Mouse (Mus musculus) hindbrain, embryonic 13.5 days (tissue): Measurements from ENCODE around the gene Gpkow. TPM values are rescaled to one million over a fixed set of nuclear protein-coding genes. Genes with fewer than 3 reads are reported as not detected.
A peak's percentile ranks its signal among the peaks of the same experiment; 100 is the strongest.
"Not testable (repeated sequence)": the region's sequence is repeated elsewhere in the genome, so short reads cannot be mapped to it uniquely, and the experiment has no call there.

Source experiments
- ATAC-seq: fragments of 200-750 bp; cut with Nextera tagmentation; 2 replicates; pipeline ENCODE4 v1.8.0; 2017; ENCODE audit warnings: moderate TSS enrichment; ENCODE audit not compliant: low FRiP score
- H3K27ac ChIP-seq: fragments of 300-500 bp; sonication (generic); 2 replicates; pipeline ENCODE4 v1.5.1; 2015; ENCODE audit warnings: inconsistent platforms, mild to moderate bottlenecking, moderate library complexity
- H3K27me3 ChIP-seq: fragments of 300-500 bp; sonication (generic); 2 replicates; pipeline ENCODE4 v1.6.1; 2015; ENCODE audit warnings: mild to moderate bottlenecking, inconsistent platforms
- H3K36me3 ChIP-seq: fragments of 300-500 bp; sonication (generic); 2 replicates; pipeline ENCODE4 v1.6.1; 2015; ENCODE audit warnings: mild to moderate bottlenecking, inconsistent platforms
- H3K4me1 ChIP-seq: fragments of 300-500 bp; sonication (generic); replicated peaks from 2 replicates; pipeline ENCODE4 v1.6.1; 2015; ENCODE audit warnings: inconsistent platforms
- H3K4me2 ChIP-seq: fragments of 300-500 bp; sonication (generic); 2 replicates; pipeline ENCODE4 v1.6.1; 2015; ENCODE audit warnings: inconsistent platforms, mild to moderate bottlenecking, moderate library complexity
- H3K4me3 ChIP-seq: fragments of 300-500 bp; sonication (generic); 2 replicates; pipeline ENCODE4 v1.5.1; 2015; ENCODE audit warnings: mild to moderate bottlenecking, inconsistent platforms
- H3K9ac ChIP-seq: fragments of 300-500 bp; sonication (generic); 2 replicates; pipeline ENCODE4 v1.6.1; 2015; ENCODE audit warnings: mild to moderate bottlenecking, inconsistent platforms
- H3K9me3 ChIP-seq: fragments of 300-500 bp; sonication (generic); 2 replicates; pipeline ENCODE4 v1.6.1; 2016; ENCODE audit warnings: inconsistent platforms
- WGBS: fragments of 180-500 bp; shearing (Covaris S2); methylation state at CpG from one replicate; pipeline ENCODE4 v1.1.7; 2015; 5-methylcytosine and 5-hydroxymethylcytosine counted together
- polyA plus RNA-seq: library from polyadenylated mRNA; unstranded; fragments of >200 nt; fragmentation: Nextera tagmentation; extraction: Ambion mirVana; gene quantifications from 2 replicates; pipeline ENCODE4 v1.2.1, GENCODE M21; 2015

Gpkow gene
- polyA plus RNA-seq, 1 experiment from 2014 or later: 46.3 TPM

GRCm38 (mm10) chrX:7713764-7714134 lies 16.8 kb downstream of the Gpkow start:
- not testable (repeated sequence) for H3K4me1 ChIP-seq, H3K9me3 ChIP-seq, H3K27me3 ChIP-seq, H3K36me3 ChIP-seq
- 20% methylated on average over 6 of the region's 12 CpGs for WGBS
- Histone ChIP-seq H3K27ac (peak overlapping the region; percentile 55), H3K9ac (peak overlapping the region; percentile 51), H3K4me2 (peak overlapping the region; percentile 52), H3K4me3 (peak overlapping the region; percentile 35)
- peak; percentile 2; the same call in 1 of the 2 replicates for ATAC-seq

GRCm38 (mm10) chrX:7714135-7714899 lies 17.4 kb downstream of the Gpkow start, which contains the start of gene Wdr45:
TSS of gene Wdr45 (plus strand) at chrX:7714333.
- Histone ChIP-seq H3K4me2 (peak within 1 kb of the TSS; percentile 52), H3K27ac (peak within 1 kb of the TSS; percentile 55), H3K4me3 (peak within 1 kb of the TSS; percentile 35), H3K9ac (peak within 1 kb of the TSS; percentile 51)
- H3K27me3 ChIP-seq, H3K9me3 ChIP-seq, H3K4me1 ChIP-seq, H3K36me3 ChIP-seq: not testable (repeated sequence)
- peak; percentile 97 for ATAC-seq
- 13% methylated on average over 30 of the region's 60 CpGs for WGBS

DNA sequence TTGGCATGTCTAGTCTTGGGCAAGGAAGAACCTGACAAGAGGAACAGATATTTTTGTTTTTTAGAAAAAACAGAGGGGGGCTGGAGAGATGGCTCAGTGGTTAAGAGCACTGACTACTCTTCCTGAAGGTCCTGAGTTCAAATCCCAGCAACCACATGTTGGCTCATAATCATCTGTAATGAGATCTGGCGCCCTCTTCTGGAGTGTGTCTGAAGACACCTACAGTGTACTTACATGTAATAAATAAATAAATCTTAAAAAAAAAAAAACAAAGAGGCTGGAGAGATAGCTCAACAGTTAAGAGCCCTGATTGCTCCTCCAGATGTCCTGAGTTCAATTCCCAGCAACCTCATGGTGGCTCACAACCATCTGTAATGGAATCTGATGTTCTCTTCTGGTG lies 19.1 kb downstream of the Gpkow start:
- H3K36me3 ChIP-seq, H3K9ac ChIP-seq, H3K9me3 ChIP-seq, H3K27ac ChIP-seq, H3K4me2 ChIP-seq, H3K4me3 ChIP-seq, H3K4me1 ChIP-seq, ATAC-seq, H3K27me3 ChIP-seq: not testable (repeated sequence)
- 47% methylated on average over 1 of the region's 1 CpGs for WGBS

DNA sequence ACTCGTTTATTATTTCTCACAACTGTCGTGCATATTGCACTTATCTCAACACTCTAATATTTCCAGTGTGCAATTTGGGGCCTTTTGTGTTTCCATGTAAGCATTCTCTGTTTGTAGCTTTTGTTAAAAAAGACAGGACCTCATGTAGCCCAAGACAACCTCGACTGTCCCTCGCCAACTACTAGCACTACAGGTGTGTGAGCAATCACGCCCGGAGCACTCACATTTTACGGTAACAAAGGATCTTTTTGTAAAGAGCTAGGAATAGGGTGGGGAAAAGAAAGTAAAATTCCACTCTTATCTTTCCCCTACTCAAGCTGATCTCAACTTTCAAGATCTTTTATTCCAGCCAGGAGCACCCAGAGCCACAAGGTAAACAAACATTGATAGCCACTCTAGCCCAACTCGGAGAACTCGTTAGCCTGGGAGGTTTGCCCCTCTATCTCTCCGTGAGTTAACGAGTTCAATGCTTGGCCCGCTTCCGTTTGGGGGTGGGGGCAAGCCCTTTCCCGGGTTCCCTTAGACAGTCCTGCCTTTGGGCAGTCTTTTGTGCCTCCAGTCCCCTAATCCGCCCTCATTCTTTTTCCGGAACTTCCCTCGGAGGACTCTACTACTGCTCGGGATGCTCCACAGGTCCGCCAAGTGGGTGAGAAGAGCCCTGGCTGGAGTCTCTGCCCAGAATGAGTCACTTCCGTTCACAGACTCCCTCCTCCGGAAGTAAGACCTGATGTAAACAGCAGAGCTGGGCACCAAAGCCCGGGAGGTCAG lies 24.8 kb downstream of the Gpkow start, which contains the start of gene Gm45208:
Gene Gm45208, plus strand, starts transcription at position 732 of the 768 bp plus-strand sequence.
- H3K9ac ChIP-seq: peak within 1 kb of the TSS; percentile 70
- no peaks in the 10 kb centered on the region for H3K9me3 ChIP-seq
- peaks cover 6% of the 10 kb centered on the region for H3K4me1 ChIP-seq
- no peaks in the 10 kb centered on the region for H3K27me3 ChIP-seq
- peak within 1 kb of the TSS; percentile 67 for H3K4me2 ChIP-seq
- H3K27ac ChIP-seq: peak within 1 kb of the TSS; percentile 92
- ATAC-seq: peak; percentile 85
- peaks cover 20% of the 10 kb centered on the region for H3K36me3 ChIP-seq
- peak within 1 kb of the TSS; percentile 54 for H3K4me3 ChIP-seq
- WGBS: 18% methylated on average over 22 of the region's 22 CpGs

DNA sequence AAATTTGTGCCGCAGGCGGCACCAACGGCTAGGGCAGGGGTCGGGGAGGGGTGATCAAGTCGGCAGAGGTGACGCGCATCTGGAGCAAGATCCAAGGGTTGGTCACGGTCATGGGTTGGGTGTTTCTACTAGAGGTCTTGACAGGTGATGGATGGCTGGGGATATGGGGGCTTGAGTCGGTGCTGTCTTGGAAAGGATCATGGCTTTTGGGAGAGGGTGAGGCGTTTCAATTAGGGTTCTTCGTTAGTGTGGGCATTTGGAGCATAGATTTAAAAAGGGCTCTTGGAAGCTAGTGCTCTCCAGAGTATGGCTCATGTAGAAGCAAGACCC lies 25.3 kb downstream of the Gpkow start:
- H3K4me1 ChIP-seq: peaks cover 6% of the 10 kb centered on the region
- WGBS: 28% methylated on average over 11 of the region's 11 CpGs
- no peaks in the 10 kb centered on the region for H3K27me3 ChIP-seq
- peak overlapping the region; percentile 92; the same call in 1 of the 2 replicates for H3K27ac ChIP-seq
- peaks cover 21% of the 10 kb centered on the region for H3K36me3 ChIP-seq
- peak; percentile 44 for ATAC-seq
- H3K9me3 ChIP-seq: no peaks in the 10 kb centered on the region
- H3K4me3 ChIP-seq: peak overlapping the region; percentile 54
- H3K9ac ChIP-seq: peak overlapping the region; percentile 70
- peak overlapping the region; percentile 67 for H3K4me2 ChIP-seq

- Histone ChIP-seq H3K27ac (no peak overlapping the region), H3K4me2 (peak overlapping the region; percentile 67), H3K9me3 (no peaks in the 10 kb centered on the region), H3K27me3 (no peaks in the 10 kb centered on the region), H3K4me3 (peak overlapping the region; percentile 54), H3K36me3 (peaks cover 21% of the 10 kb centered on the region), H3K9ac (peak overlapping the region; percentile 70), H3K4me1 (peaks cover 7% of the 10 kb centered on the region)
- no peak for ATAC-seq
- 31% methylated on average over 4 of the region's 4 CpGs for WGBS
Measured at GRCm38 (mm10) chrX:7722691-7723090, 25.8 kb downstream of the Gpkow start.

- peaks cover 21% of the 10 kb centered on the region for H3K36me3 ChIP-seq
- H3K9ac ChIP-seq: no peak overlapping the region
- H3K27ac ChIP-seq: no peak overlapping the region
- no peaks in the 10 kb centered on the region for H3K9me3 ChIP-seq
- no peak for ATAC-seq
- peaks cover 12% of the 10 kb centered on the region for H3K4me1 ChIP-seq
- WGBS: 89% methylated on average over 7 of the region's 7 CpGs
- H3K27me3 ChIP-seq: no peaks in the 10 kb centered on the region
- H3K4me2 ChIP-seq: no peak overlapping the region
- no peak overlapping the region for H3K4me3 ChIP-seq
Measured at GRCm38 (mm10) chrX:7724135-7724534, 27.2 kb downstream of the Gpkow start.

DNA sequence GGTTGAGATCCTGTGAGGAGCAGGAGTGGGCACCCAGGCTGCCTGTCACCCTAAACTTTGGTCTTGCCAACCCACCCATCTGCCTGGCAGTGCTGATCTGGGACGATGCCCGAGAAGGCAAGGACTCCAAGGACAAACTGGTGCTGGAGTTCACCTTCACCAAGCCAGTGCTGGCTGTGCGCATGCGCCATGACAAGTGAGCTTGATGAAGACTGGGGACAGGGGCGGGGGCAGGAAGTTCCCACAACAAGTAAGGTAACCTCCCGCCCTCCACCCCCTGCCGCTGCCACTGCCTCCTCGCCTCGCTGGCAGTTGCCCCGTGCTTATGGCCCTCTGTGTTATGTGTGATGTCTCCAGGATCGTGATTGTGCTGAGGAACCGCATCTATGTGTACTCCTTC lies 28.9 kb downstream of the Gpkow start:
- Histone ChIP-seq H3K9ac (no peak overlapping the region), H3K4me2 (no peak overlapping the region), H3K27ac (no peak overlapping the region), H3K4me1 (peaks cover 18% of the 10 kb centered on the region), H3K27me3 (no peaks in the 10 kb centered on the region), H3K4me3 (no peak overlapping the region), H3K36me3 (peaks cover 21% of the 10 kb centered on the region), H3K9me3 (no peaks in the 10 kb centered on the region)
- ATAC-seq: no peak
- WGBS: 84% methylated on average over 12 of the region's 12 CpGs

GRCm38 (mm10) chrX:7727176-7727575 lies 30.2 kb downstream of the Gpkow start:
- H3K9me3 ChIP-seq: no peaks in the 10 kb centered on the region
- no peak overlapping the region for H3K27ac ChIP-seq
- peaks cover 18% of the 10 kb centered on the region for H3K4me1 ChIP-seq
- no peak overlapping the region for H3K4me2 ChIP-seq
- H3K4me3 ChIP-seq: no peak overlapping the region
- ATAC-seq: no peak
- H3K9ac ChIP-seq: no peak overlapping the region
- 92% methylated on average over 13 of the region's 13 CpGs for WGBS
- H3K36me3 ChIP-seq: peaks cover 21% of the 10 kb centered on the region
- H3K27me3 ChIP-seq: no peaks in the 10 kb centered on the region

GRCm38 (mm10) chrX:7728215-7728921 lies 31.4 kb downstream of the Gpkow start, which contains the start of gene Praf2:
TSS of gene Praf2 (plus strand) at chrX:7728439.
- Histone ChIP-seq H3K4me1 (peaks cover 12% of the 10 kb centered on the region), H3K4me3 (peak within 1 kb of the TSS; percentile 45), H3K36me3 (peaks cover 21% of the 10 kb centered on the region), H3K9ac (peak within 1 kb of the TSS; percentile 70), H3K4me2 (peak within 1 kb of the TSS; percentile 59), H3K27ac (peak within 1 kb of the TSS; percentile 85), H3K27me3 (no peaks in the 10 kb centered on the region), H3K9me3 (no peaks in the 10 kb centered on the region)
- ATAC-seq: peak; percentile 95
- WGBS: 8% methylated on average over 42 of the region's 42 CpGs

DNA sequence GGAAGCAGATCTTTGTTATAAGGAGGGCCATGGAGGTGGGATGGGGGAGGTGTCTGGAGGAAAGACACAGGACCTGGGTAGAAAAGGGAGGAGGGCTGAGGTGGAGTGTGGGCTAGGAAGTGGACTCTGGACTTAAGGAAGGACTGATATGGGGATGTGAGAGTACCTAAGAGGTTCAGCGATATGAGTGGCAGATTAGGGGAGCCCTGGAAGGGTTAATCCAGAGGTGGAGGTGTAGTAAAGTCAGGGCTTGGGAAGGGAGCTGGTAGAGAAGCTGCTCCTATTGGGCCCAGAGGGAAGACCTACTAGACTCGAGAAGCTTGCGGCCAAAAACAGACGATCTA lies 32.0 kb downstream of the Gpkow start:
- H3K4me2 ChIP-seq: peak overlapping the region; percentile 59
- peak overlapping the region; percentile 85 for H3K27ac ChIP-seq
- no peak for ATAC-seq
- peak overlapping the region; percentile 45 for H3K4me3 ChIP-seq
- H3K9me3 ChIP-seq: no peaks in the 10 kb centered on the region
- 21% methylated on average over 4 of the region's 4 CpGs for WGBS
- peaks cover 20% of the 10 kb centered on the region for H3K36me3 ChIP-seq
- H3K9ac ChIP-seq: peak overlapping the region; percentile 70
- H3K27me3 ChIP-seq: no peaks in the 10 kb centered on the region
- H3K4me1 ChIP-seq: peaks cover 12% of the 10 kb centered on the region

DNA sequence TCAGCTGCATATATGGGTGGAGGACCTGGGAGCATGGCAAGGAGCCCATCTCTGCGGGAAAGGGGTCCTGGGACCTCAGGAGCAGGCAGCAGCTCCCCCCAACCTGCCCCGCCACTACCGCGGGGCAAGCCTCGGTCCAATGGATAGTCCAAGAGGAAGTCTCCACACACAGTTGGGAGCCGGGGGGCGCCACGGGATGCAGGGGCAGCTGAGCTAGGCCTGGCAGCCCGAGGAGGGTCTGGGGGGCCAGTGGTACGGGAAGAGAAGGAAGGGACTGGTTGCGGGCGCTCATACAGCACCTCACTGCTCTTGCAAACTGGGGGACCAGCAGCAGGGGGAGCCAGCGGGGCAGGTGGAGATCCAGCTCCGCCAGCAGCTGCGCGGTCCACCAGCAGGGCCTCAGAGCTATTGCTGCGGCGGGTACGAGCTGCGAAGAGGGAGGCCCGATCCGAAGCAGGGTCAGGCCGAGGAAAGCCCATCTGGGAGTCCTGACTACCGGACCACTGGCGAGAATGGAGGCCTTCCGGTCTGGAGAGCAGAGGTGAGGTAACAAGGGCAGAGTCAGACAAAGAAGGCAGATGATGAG lies 36.7 kb downstream of the Gpkow start:
- Histone ChIP-seq H3K9ac (no peak overlapping the region), H3K9me3 (no peaks in the 10 kb centered on the region), H3K4me1 (peaks cover 9% of the 10 kb centered on the region), H3K4me2 (no peak overlapping the region), H3K27ac (no peak overlapping the region), H3K36me3 (peaks cover 22% of the 10 kb centered on the region), H3K4me3 (no peak overlapping the region), H3K27me3 (no peaks in the 10 kb centered on the region)
- no peak for ATAC-seq
- 31% methylated on average over 26 of the region's 26 CpGs for WGBS
